Mouse (Mus musculus): ENCODE results near the gene Rab5a. TPM values are rescaled to one million over a fixed set of nuclear protein-coding genes. Genes with fewer than 3 reads are reported as not detected.

The Rab5a gene
- polyA plus RNA-seq (2014; fragmentation: Nextera tagmentation; extraction: Ambion mirVana): 87.6 and 92.5 TPM in 2 replicates

DNA sequence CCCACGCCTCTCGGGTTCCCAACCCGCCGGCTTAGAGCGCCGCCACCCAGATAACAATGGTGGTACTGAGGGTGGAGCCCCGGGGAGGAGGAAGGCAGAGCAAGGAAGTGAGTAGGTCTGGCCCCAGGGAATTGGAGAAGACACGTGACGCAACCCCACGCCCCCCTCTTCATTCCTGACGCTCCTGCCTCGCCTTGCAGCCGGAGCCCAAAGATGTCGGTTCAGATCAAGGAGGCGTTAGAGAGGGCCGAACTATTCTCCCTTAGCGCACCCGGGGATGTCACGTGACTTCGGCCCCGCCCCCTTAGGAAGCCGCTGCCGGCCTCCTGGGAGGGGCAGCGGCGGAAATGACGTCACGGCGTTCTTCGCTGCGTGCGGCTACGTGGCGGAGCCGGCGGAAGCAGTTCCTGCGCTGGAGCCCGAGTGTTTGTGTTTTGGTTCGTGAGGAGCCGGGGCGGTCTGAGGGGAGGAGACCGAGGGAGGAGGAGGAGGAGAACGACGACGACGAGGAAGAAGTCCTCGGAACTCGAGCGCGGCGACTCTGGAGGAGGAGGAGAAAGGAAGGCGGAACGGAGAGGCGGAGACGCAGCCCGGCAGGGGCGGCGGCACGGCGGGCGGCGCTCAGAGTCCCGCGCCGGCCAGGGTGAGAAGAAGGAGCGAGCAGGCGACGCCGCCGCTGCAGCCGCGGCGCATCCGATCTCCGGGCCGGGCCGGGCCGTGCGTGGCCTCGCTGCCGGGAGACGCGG lies at the start of gene Rab5a:
Rab5a (plus strand) TSS at position 377 of the 746 bp plus-strand sequence.
- Histone ChIP-seq H3K4me2 (ENCODE audit: low read depth, low read length, severe bottlenecking) (peak within 1 kb of the TSS; percentile 64), H3K27me3 (ENCODE audit: control insufficient read depth, insufficient read depth, low read length) (no peaks in the 10 kb centered on the region), H3K4me3 (ENCODE audit: low read depth, low read length) (peak within 1 kb of the TSS; percentile 91), H3K9me3 (ENCODE audit: control insufficient read depth, low read length) (no peaks in the 10 kb centered on the region), H3K27ac (ENCODE audit: low read depth, low read length) (peak within 1 kb of the TSS; percentile 93), H3K36me3 (ENCODE audit: control insufficient read depth, insufficient read depth, low read length) (no peaks in the 10 kb centered on the region), H3K4me1 (replicated peaks; ENCODE audit: control insufficient read depth, insufficient read depth, low read length) (peaks cover 2% of the 10 kb centered on the region; the same call in 1 of the 2 replicates), H3K9ac (ENCODE audit: low read length) (peak within 1 kb of the TSS; percentile 87)
- ATAC-seq (replicated peaks; ENCODE audit: low FRiP score): peak; percentile 97
- DNase-seq (ENCODE audit: low spot score): peak; percentile 99
- under 1% methylated on average over 77 of the region's 82 CpGs for WGBS

- Histone ChIP-seq H3K9me3 (ENCODE audit: control insufficient read depth, low read length) (no peaks in the 10 kb centered on the region), H3K9ac (ENCODE audit: low read length) (no peak overlapping the region), H3K27ac (ENCODE audit: low read depth, low read length) (no peak overlapping the region), H3K4me2 (ENCODE audit: low read depth, low read length, severe bottlenecking) (no peak overlapping the region), H3K36me3 (ENCODE audit: control insufficient read depth, insufficient read depth, low read length) (no peaks in the 10 kb centered on the region), H3K4me3 (ENCODE audit: low read depth, low read length) (no peak overlapping the region), H3K27me3 (ENCODE audit: control insufficient read depth, insufficient read depth, low read length) (no peaks in the 10 kb centered on the region), H3K4me1 (replicated peaks; ENCODE audit: control insufficient read depth, insufficient read depth, low read length) (no peaks in the 10 kb centered on the region)
- 85% methylated on average over 2 of the region's 2 CpGs for WGBS
- no peak for ATAC-seq (replicated peaks; ENCODE audit: low FRiP score)
- no peak for DNase-seq (ENCODE audit: low spot score)
Observed at GRCm38 (mm10) chr17:53456152-53456551, 22.9 kb upstream of the Rab5a start.

DNA sequence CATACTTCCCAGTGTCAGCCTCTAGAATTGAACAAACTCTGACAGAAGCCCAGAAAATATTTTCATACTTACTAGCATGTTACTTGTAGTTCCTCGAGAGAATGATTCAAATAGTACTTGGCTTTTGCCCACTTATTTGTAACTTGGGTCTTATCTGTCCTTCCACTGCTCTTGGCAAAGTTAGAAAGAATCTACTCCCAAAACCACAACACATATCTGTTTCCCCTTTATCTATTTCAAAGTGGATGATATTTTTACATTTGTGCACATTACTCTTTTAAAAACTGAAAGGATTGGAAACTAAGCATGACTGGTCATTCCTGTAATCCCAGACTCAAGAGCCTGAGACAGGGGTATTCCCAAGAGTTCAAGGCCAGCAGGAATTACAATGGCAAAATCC lies 22.3 kb upstream of the Rab5a start:
- H3K4me1 ChIP-seq (replicated peaks; ENCODE audit: control insufficient read depth, insufficient read depth, low read length): no peaks in the 10 kb centered on the region
- H3K27ac ChIP-seq (ENCODE audit: low read depth, low read length): no peak overlapping the region
- H3K36me3 ChIP-seq (ENCODE audit: control insufficient read depth, insufficient read depth, low read length): no peaks in the 10 kb centered on the region
- ATAC-seq (replicated peaks; ENCODE audit: low FRiP score): no peak
- no peak overlapping the region for H3K4me3 ChIP-seq (ENCODE audit: low read depth, low read length)
- no peaks in the 10 kb centered on the region for H3K9me3 ChIP-seq (ENCODE audit: control insufficient read depth, low read length)
- H3K4me2 ChIP-seq (ENCODE audit: low read depth, low read length, severe bottlenecking): no peak overlapping the region
- H3K9ac ChIP-seq (ENCODE audit: low read length): no peak overlapping the region
- no peak for DNase-seq (ENCODE audit: low spot score)
- no peaks in the 10 kb centered on the region for H3K27me3 ChIP-seq (ENCODE audit: control insufficient read depth, insufficient read depth, low read length)
- whole genome bisulfite sequencing: 84% methylated on average over 1 of the region's 1 CpGs

- ATAC-seq (replicated peaks; ENCODE audit: low FRiP score) (peak; percentile 98), DNase-seq (ENCODE audit: low spot score) (peak; percentile 85)
- 19% methylated on average over 26 of the region's 26 CpGs for WGBS
- Histone ChIP-seq H3K4me1 (replicated peaks; ENCODE audit: control insufficient read depth, insufficient read depth, low read length) (no peaks in the 10 kb centered on the region; the same call in 1 of the 2 replicates), H3K9me3 (ENCODE audit: control insufficient read depth, low read length) (no peaks in the 10 kb centered on the region), H3K36me3 (ENCODE audit: control insufficient read depth, insufficient read depth, low read length) (no peaks in the 10 kb centered on the region), H3K27ac (ENCODE audit: low read depth, low read length) (no peak within 1 kb of the TSS), H3K27me3 (ENCODE audit: control insufficient read depth, insufficient read depth, low read length) (no peaks in the 10 kb centered on the region), H3K4me2 (ENCODE audit: low read depth, low read length, severe bottlenecking) (peak within 1 kb of the TSS; percentile 63), H3K9ac (ENCODE audit: low read length) (peak within 1 kb of the TSS; percentile 53), H3K4me3 (ENCODE audit: low read depth, low read length) (peak within 1 kb of the TSS; percentile 38)
Observed at GRCm38 (mm10) chr17:53462603-53463495, 16.2 kb upstream of the Rab5a start, which contains the start of gene Efhb. Gene Efhb (minus strand): TSS chr17:53463321.

DNA sequence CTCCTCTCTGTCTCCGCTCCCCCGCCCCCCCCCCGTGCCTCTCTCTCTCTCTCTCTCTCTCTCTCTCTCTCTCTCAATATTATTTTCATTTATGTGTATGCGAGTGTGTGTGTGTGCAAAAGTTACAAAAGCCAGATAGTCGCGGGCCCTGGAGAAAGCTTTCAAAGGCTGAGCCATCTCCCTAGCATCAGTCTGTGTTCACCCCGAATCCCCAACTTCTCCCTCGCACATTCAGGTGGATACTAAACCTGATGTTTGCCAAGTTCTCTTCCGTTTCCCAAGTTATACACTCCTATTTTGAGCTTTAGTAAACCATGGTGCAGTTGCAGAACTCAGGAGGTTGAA lies 15.6 kb upstream of the Rab5a start:
- ATAC-seq (replicated peaks; ENCODE audit: low FRiP score): peak; percentile 47
- WGBS: 27% methylated on average over 6 of the region's 9 CpGs
- Histone ChIP-seq H3K36me3 (ENCODE audit: control insufficient read depth, insufficient read depth, low read length) (no peaks in the 10 kb centered on the region), H3K9ac (ENCODE audit: low read length) (peak overlapping the region; percentile 53), H3K4me2 (ENCODE audit: low read depth, low read length, severe bottlenecking) (peak overlapping the region; percentile 63), H3K4me1 (replicated peaks; ENCODE audit: control insufficient read depth, insufficient read depth, low read length) (no peaks in the 10 kb centered on the region; the same call in 1 of the 2 replicates), H3K27ac (ENCODE audit: low read depth, low read length) (no peak overlapping the region), H3K27me3 (ENCODE audit: control insufficient read depth, insufficient read depth, low read length) (no peaks in the 10 kb centered on the region), H3K9me3 (ENCODE audit: control insufficient read depth, low read length) (no peaks in the 10 kb centered on the region), H3K4me3 (ENCODE audit: low read depth, low read length) (peak overlapping the region; percentile 38)
- DNase-seq (ENCODE audit: low spot score): no peak

GRCm38 (mm10) chr17:53465569-53465968 lies 13.5 kb upstream of the Rab5a start:
- Histone ChIP-seq H3K9me3 (ENCODE audit: control insufficient read depth, low read length) (no peaks in the 10 kb centered on the region), H3K9ac (ENCODE audit: low read length) (no peak overlapping the region), H3K4me2 (ENCODE audit: low read depth, low read length, severe bottlenecking) (no peak overlapping the region), H3K27ac (ENCODE audit: low read depth, low read length) (no peak overlapping the region), H3K27me3 (ENCODE audit: control insufficient read depth, insufficient read depth, low read length) (no peaks in the 10 kb centered on the region), H3K36me3 (ENCODE audit: control insufficient read depth, insufficient read depth, low read length) (no peaks in the 10 kb centered on the region), H3K4me1 (replicated peaks; ENCODE audit: control insufficient read depth, insufficient read depth, low read length) (no peaks in the 10 kb centered on the region; the same call in 1 of the 2 replicates), H3K4me3 (ENCODE audit: low read depth, low read length) (no peak overlapping the region)
- DNase-seq (ENCODE audit: low spot score) (peak; percentile 47), ATAC-seq (replicated peaks; ENCODE audit: low FRiP score) (no peak)
- WGBS: 59% methylated on average over 4 of the region's 4 CpGs

- no peak for DNase-seq (ENCODE audit: low spot score)
- H3K27ac ChIP-seq (ENCODE audit: low read depth, low read length): no peak overlapping the region
- no peaks in the 10 kb centered on the region for H3K36me3 ChIP-seq (ENCODE audit: control insufficient read depth, insufficient read depth, low read length)
- H3K9me3 ChIP-seq (ENCODE audit: control insufficient read depth, low read length): no peaks in the 10 kb centered on the region
- no peaks in the 10 kb centered on the region for H3K4me1 ChIP-seq (replicated peaks; ENCODE audit: control insufficient read depth, insufficient read depth, low read length)
- H3K4me3 ChIP-seq (ENCODE audit: low read depth, low read length): no peak overlapping the region
- H3K27me3 ChIP-seq (ENCODE audit: control insufficient read depth, insufficient read depth, low read length): no peaks in the 10 kb centered on the region
- no peak for ATAC-seq (replicated peaks; ENCODE audit: low FRiP score)
- no peak overlapping the region for H3K4me2 ChIP-seq (ENCODE audit: low read depth, low read length, severe bottlenecking)
- no peak overlapping the region for H3K9ac ChIP-seq (ENCODE audit: low read length)
Observed at GRCm38 (mm10) chr17:53468697-53469096, 10.3 kb upstream of the Rab5a start.

DNA sequence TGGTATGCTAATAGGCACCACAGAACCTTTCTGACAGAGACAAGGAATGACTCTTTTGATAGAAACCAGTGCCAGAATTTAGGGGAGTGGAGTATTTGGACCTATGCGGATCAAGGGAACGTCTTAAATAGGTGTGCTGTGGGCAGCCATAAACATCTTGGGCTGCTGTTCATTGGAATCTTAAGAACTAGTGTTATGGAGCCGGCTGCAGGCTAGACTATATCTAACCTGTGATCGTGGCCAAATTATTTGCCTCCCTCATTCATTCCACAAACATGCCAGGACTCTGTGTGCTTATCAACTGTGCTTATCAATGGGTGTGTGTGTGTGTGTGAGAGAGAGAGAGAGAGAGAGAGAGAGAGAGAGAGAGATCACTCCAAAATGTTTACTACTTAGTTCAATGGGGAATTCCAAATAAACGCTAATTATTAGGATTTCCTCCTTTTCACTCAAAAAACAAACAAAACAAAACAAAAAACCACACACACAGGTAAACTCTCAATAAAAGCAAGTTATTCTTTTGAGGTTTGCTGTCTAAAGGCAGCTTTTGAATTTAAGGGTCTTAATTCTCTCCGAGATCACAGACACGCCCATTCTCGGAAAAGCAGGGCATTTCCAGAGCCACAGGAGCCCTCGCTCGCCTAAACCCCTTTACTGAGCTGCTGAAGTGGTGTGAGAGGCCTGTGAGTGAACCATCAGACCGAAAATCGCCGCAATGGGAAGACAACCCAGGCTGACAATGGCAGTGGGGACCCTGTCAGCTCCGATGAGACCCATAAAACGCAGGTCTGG lies 772 bp upstream of the Rab5a start:
- WGBS: 8% methylated on average over 15 of the region's 15 CpGs
- Histone ChIP-seq H3K4me2 (ENCODE audit: low read depth, low read length, severe bottlenecking) (peak overlapping the region; percentile 64), H3K36me3 (ENCODE audit: control insufficient read depth, insufficient read depth, low read length) (no peaks in the 10 kb centered on the region), H3K4me3 (ENCODE audit: low read depth, low read length) (peak overlapping the region; percentile 91), H3K27ac (ENCODE audit: low read depth, low read length) (peak overlapping the region; percentile 93), H3K9ac (ENCODE audit: low read length) (peak overlapping the region; percentile 79), H3K9me3 (ENCODE audit: control insufficient read depth, low read length) (no peaks in the 10 kb centered on the region), H3K27me3 (ENCODE audit: control insufficient read depth, insufficient read depth, low read length) (no peaks in the 10 kb centered on the region), H3K4me1 (replicated peaks; ENCODE audit: control insufficient read depth, insufficient read depth, low read length) (peaks cover 2% of the 10 kb centered on the region; the same call in 1 of the 2 replicates)
- ATAC-seq (replicated peaks; ENCODE audit: low FRiP score) (no peak), DNase-seq (ENCODE audit: low spot score) (no peak)

Data from forebrain, embryonic 11.5 days (tissue).